Mouse (Mus musculus): Measurements from ENCODE around the gene Gpam. TPM values are rescaled to one million over a fixed set of nuclear protein-coding genes. Genes with fewer than 3 reads are reported as not detected.

Gpam gene
- total and polyA plus RNA-seq, 3 experiments = 10.3 to 26.7 (median 24.8) TPM

DNA sequence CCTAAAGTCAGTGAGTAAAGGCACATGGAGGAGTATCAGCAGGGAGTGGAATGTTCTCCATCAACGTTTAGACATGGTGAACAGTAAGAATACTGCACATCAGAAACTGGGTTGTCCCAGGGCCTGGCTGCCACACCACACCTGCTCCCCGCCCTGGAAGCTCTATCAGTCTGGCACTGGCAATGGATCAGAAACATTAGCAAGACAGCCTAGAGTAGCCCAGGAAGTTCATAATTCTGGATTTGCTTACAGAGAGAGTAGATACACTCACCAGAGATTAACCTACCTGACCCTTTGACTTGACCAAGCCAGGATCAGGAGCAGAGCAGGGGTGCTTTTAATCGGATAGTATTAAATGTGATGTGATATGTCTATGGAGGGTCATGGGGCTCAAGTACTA, 1.6 kb downstream of the Gpam start:
- Histone ChIP-seq H3K27me3 (ENCODE audit: insufficient read depth, low read length) (peaks cover 5% of the 10 kb centered on the region; the same call in 1 of the 2 replicates), H3K9me3 (replicated peaks) (no peaks in the 10 kb centered on the region), H3K4me3 (ENCODE audit: low read depth, low read length) (no peak overlapping the region), H3K4me1 (ENCODE audit: insufficient read depth, low read depth, low read length) (no peaks in the 10 kb centered on the region), H3K36me3 (replicated peaks) (no peaks in the 10 kb centered on the region)
- TF ChIP-seq CTCF (IDR thresholded peaks at IDR 0.05; ENCODE audit: low read depth, low read length) (no peak), TAL1 (conservative IDR thresholded peaks at IDR 0.05; ENCODE audit: low read depth, low read length) (no peak), GATA2 (IDR thresholded peaks at IDR 0.05; ENCODE audit: borderline replicate concordance, low read depth, low read length) (no peak), POLR2AphosphoS5 (IDR thresholded peaks at IDR 0.05; ENCODE audit: insufficient replicate concordance, low read depth, low read length) (no peak), GATA1 (IDR thresholded peaks at IDR 0.05; ENCODE audit: borderline replicate concordance, low read length) (no peak)
- no peak for DNase-seq (ENCODE audit: low spot score)
- ATAC-seq (ENCODE audit: extremely low read depth, insufficient number of reproducible peaks, low FRiP score, poor library complexity, severe bottlenecking) = no peak

DNA sequence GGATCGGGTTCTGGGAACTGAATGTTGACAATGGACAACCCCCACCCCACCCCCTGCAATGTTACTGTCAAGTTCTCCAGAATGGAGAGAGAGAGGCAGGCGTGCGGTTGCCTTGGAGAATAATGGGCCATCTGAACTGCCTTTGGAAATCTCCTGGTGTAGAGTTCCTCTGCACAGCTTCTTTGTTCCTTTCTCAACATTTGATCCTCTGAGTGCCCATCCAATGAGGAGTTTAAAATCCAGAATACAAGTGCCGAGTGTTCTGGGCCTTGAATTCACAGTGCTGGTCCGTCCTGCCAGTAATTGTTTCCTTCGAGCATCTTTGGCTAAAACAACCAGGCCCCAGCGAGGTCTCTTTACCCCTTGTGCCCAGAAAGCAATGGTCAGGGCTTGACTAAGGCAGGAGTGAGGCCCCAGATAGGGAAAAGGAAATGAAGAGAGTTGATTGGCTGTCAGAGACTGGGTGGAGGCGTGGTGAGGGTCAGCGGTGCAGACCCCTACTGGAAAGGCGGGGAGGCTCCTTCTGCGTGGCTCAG, 4.0 kb downstream of the Gpam start:
- Histone ChIP-seq H3K4me1 (ENCODE audit: insufficient read depth, low read depth, low read length) (no peaks in the 10 kb centered on the region), H3K36me3 (replicated peaks) (no peaks in the 10 kb centered on the region), H3K4me3 (ENCODE audit: low read depth, low read length) (no peak overlapping the region), H3K9me3 (replicated peaks) (no peaks in the 10 kb centered on the region), H3K27me3 (ENCODE audit: insufficient read depth, low read length) (peaks cover 11% of the 10 kb centered on the region)
- no peak for ATAC-seq (ENCODE audit: extremely low read depth, insufficient number of reproducible peaks, low FRiP score, poor library complexity, severe bottlenecking)
- TF ChIP-seq GATA2 (IDR thresholded peaks at IDR 0.05; ENCODE audit: borderline replicate concordance, low read depth, low read length) (no peak), GATA1 (IDR thresholded peaks at IDR 0.05; ENCODE audit: borderline replicate concordance, low read length) (no peak), POLR2AphosphoS5 (IDR thresholded peaks at IDR 0.05; ENCODE audit: insufficient replicate concordance, low read depth, low read length) (no peak), CTCF (IDR thresholded peaks at IDR 0.05; ENCODE audit: low read depth, low read length) (no peak), TAL1 (conservative IDR thresholded peaks at IDR 0.05; ENCODE audit: low read depth, low read length) (no peak)
- DNase-seq (ENCODE audit: low spot score) = no peak

DNA sequence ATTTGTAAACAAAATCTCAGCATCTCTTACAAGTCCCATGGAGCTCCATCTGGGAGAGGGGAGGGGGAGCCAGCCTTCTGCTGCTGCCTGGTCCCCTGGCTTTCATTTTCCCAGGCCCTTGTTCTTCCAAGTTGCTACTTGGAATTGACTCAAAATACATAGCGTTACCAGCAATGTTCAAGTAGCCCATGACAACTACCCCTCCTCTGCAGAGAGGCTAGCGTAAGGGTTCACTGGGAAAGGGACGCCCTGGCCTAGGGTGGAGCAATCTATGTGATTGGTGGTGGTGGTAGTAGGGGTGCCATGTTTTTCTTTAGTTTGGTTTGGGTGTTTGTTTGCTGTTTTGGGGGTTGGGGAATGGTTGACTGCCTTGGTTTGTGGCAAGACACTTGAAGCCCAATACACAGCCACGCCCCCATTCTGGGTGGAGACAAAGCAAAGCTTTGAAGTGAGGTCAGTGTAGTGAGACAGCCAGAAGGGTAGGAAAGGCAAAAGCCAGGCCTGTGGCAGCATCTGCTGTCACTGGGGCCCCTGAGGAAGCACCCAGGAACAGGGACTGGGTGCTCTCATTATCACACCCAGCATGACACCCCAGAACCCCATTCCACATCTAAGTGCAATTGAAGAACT, 4.6 kb downstream of the Gpam start:
- TF ChIP-seq POLR2AphosphoS5 (IDR thresholded peaks at IDR 0.05; ENCODE audit: insufficient replicate concordance, low read depth, low read length) (no peak), CTCF (IDR thresholded peaks at IDR 0.05; ENCODE audit: low read depth, low read length) (no peak), TAL1 (conservative IDR thresholded peaks at IDR 0.05; ENCODE audit: low read depth, low read length) (no peak), GATA2 (IDR thresholded peaks at IDR 0.05; ENCODE audit: borderline replicate concordance, low read depth, low read length) (no peak), GATA1 (IDR thresholded peaks at IDR 0.05; ENCODE audit: borderline replicate concordance, low read length) (no peak)
- Histone ChIP-seq H3K9me3 (replicated peaks) (no peaks in the 10 kb centered on the region), H3K4me1 (ENCODE audit: insufficient read depth, low read depth, low read length) (no peaks in the 10 kb centered on the region), H3K4me3 (ENCODE audit: low read depth, low read length) (no peak overlapping the region), H3K36me3 (replicated peaks) (no peaks in the 10 kb centered on the region), H3K27me3 (ENCODE audit: insufficient read depth, low read length) (peaks cover 13% of the 10 kb centered on the region)
- ATAC-seq (ENCODE audit: extremely low read depth, insufficient number of reproducible peaks, low FRiP score, poor library complexity, severe bottlenecking) (no peak), DNase-seq (ENCODE audit: low spot score) (no peak)

DNA sequence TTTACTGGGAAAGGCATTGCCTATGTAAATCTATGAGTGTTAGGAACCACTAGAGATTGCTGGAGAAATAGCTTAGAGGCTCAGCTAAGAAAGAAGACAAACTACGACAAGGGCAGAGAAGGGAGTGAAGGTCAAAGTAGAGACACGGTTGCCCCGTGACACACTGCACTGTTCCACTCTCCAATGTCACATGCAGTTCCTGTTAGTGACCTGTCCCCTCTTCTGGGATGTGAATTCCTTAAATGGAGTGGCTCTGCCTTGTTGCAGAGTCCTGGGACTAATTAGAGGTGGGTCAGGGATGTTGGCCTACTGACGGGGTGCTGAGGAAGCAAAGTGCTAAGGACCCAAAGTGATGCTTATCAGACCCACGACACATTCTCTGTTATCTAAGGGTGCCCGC, 5.2 kb downstream of the Gpam start:
- peaks cover 13% of the 10 kb centered on the region for H3K27me3 ChIP-seq (ENCODE audit: insufficient read depth, low read length)
- TF ChIP-seq GATA2 (IDR thresholded peaks at IDR 0.05; ENCODE audit: borderline replicate concordance, low read depth, low read length) (no peak), POLR2AphosphoS5 (IDR thresholded peaks at IDR 0.05; ENCODE audit: insufficient replicate concordance, low read depth, low read length) (no peak), TAL1 (conservative IDR thresholded peaks at IDR 0.05; ENCODE audit: low read depth, low read length) (no peak), GATA1 (IDR thresholded peaks at IDR 0.05; ENCODE audit: borderline replicate concordance, low read length) (no peak), CTCF (IDR thresholded peaks at IDR 0.05; ENCODE audit: low read depth, low read length) (no peak)
- no peak for ATAC-seq (ENCODE audit: extremely low read depth, insufficient number of reproducible peaks, low FRiP score, poor library complexity, severe bottlenecking)
- no peaks in the 10 kb centered on the region for H3K9me3 ChIP-seq (replicated peaks)
- no peaks in the 10 kb centered on the region for H3K4me1 ChIP-seq (ENCODE audit: insufficient read depth, low read depth, low read length)
- H3K36me3 ChIP-seq (replicated peaks) = no peaks in the 10 kb centered on the region
- DNase-seq (ENCODE audit: low spot score) = no peak
- H3K4me3 ChIP-seq (ENCODE audit: low read depth, low read length) = no peak overlapping the region

DNA sequence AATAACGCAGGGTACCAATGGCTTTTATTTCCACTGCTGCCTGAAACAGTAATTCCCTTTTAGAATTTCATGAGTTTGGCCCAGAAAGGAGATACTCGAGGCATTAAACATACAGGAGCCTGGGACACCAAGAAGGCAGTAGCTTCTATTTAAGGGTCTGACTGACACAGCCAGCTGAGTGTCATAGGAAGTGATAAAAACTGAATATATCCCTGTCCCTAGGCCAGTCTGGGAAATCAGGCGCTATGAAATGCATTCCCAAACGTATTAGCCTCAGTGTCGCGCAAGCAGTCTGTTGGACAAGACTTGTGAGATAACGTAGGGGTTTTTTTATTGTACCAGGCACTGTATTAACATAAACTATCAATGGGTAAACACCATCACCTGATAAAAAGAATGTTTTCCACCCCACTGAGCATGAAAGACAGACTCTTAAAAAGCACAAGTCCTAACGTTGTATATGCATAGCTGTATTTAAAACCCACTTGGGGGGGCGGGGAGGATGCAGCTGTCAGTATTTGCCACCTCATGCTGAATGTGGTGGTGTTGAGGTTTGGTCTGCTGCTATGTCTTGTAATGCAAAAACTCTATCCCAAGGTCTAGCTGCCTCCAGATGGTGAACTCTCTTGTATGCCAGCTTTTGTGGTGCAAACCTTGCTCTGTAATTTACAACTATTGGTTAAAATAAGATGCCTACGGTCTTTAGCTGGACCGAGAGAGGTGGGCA, 6.4 kb downstream of the Gpam start:
- no peak for DNase-seq (ENCODE audit: low spot score)
- peaks cover 11% of the 10 kb centered on the region for H3K27me3 ChIP-seq (ENCODE audit: insufficient read depth, low read length)
- no peaks in the 10 kb centered on the region for H3K4me1 ChIP-seq (ENCODE audit: insufficient read depth, low read depth, low read length)
- no peak for TF ChIP-seq POLR2AphosphoS5 (IDR thresholded peaks at IDR 0.05; ENCODE audit: insufficient replicate concordance, low read depth, low read length)
- no peak for TF ChIP-seq CTCF (IDR thresholded peaks at IDR 0.05; ENCODE audit: low read depth, low read length)
- no peak for TF ChIP-seq GATA2 (IDR thresholded peaks at IDR 0.05; ENCODE audit: borderline replicate concordance, low read depth, low read length)
- TF ChIP-seq TAL1 (conservative IDR thresholded peaks at IDR 0.05; ENCODE audit: low read depth, low read length) = no peak
- no peak for TF ChIP-seq GATA1 (IDR thresholded peaks at IDR 0.05; ENCODE audit: borderline replicate concordance, low read length)
- H3K36me3 ChIP-seq (replicated peaks) = no peaks in the 10 kb centered on the region
- no peaks in the 10 kb centered on the region for H3K9me3 ChIP-seq (replicated peaks)
- no peak overlapping the region for H3K4me3 ChIP-seq (ENCODE audit: low read depth, low read length)
- no peak for ATAC-seq (ENCODE audit: extremely low read depth, insufficient number of reproducible peaks, low FRiP score, poor library complexity, severe bottlenecking)

DNA sequence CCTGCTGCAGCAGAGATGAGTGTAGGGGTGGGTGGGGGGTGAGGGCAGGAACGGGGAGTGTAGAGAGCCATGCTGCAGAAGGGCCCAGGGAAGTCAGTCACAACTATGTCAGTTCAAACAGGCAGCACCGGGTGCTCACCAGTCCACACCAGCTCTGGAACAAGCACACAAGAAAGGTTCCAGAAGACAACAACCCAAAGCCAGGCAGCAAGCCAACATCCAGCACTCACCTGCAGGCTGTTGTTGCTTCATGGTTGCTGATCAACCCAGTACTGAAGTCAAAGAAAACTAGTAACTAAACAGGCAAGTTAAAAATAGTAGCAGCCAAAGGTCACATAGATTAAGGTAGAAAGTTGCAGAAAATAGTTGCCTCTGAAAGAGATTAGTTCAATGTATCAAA, 7.5 kb downstream of the Gpam start:
- Histone ChIP-seq H3K9me3 (replicated peaks) (no peaks in the 10 kb centered on the region), H3K27me3 (ENCODE audit: insufficient read depth, low read length) (peaks cover 8% of the 10 kb centered on the region), H3K4me3 (ENCODE audit: low read depth, low read length) (no peak overlapping the region), H3K36me3 (replicated peaks) (no peaks in the 10 kb centered on the region), H3K4me1 (ENCODE audit: insufficient read depth, low read depth, low read length) (no peaks in the 10 kb centered on the region)
- ATAC-seq (ENCODE audit: extremely low read depth, insufficient number of reproducible peaks, low FRiP score, poor library complexity, severe bottlenecking) (no peak), DNase-seq (ENCODE audit: low spot score) (no peak)
- TF ChIP-seq POLR2AphosphoS5 (IDR thresholded peaks at IDR 0.05; ENCODE audit: insufficient replicate concordance, low read depth, low read length) (no peak), GATA2 (IDR thresholded peaks at IDR 0.05; ENCODE audit: borderline replicate concordance, low read depth, low read length) (no peak), GATA1 (IDR thresholded peaks at IDR 0.05; ENCODE audit: borderline replicate concordance, low read length) (no peak), TAL1 (conservative IDR thresholded peaks at IDR 0.05; ENCODE audit: low read depth, low read length) (no peak), CTCF (IDR thresholded peaks at IDR 0.05; ENCODE audit: low read depth, low read length) (no peak)

Data from G1E (cell line).